Mouse (Mus musculus) forebrain, embryonic 12.5 days (tissue): ENCODE results near the gene Slc17a4. TPM values are rescaled to one million over a fixed set of nuclear protein-coding genes. Genes with fewer than 3 reads are reported as not detected.

ENCODE experiments used
- ATAC-seq: fragments of 200-750 bp; cut with Nextera tagmentation; 2 replicates; pipeline ENCODE4 v1.8.0; 2017; ENCODE audit warnings: moderate TSS enrichment; ENCODE audit not compliant: low FRiP score
- H3K27ac ChIP-seq: fragments of 300-500 bp; sonication (generic); 2 replicates; pipeline ENCODE4 v1.5.1; 2016; ENCODE audit warnings: mild to moderate bottlenecking
- H3K27me3 ChIP-seq: fragments of 300-500 bp; sonication (generic); 2 replicates; pipeline ENCODE4 v1.6.1; 2016; ENCODE audit warnings: mild to moderate bottlenecking
- H3K36me3 ChIP-seq: fragments of 300-500 bp; sonication (generic); replicated peaks from 2 replicates; pipeline ENCODE4 v1.6.1; 2016; ENCODE audit warnings: mild to moderate bottlenecking
- H3K4me1 ChIP-seq: fragments of 300-500 bp; sonication (generic); 2 replicates; pipeline ENCODE4 v1.6.1; 2016
- H3K4me2 ChIP-seq: fragments of 300-500 bp; sonication (generic); 2 replicates; pipeline ENCODE4 v1.6.1; 2016; ENCODE audit warnings: mild to moderate bottlenecking, moderate library complexity
- H3K4me3 ChIP-seq: fragments of 300-500 bp; sonication (generic); replicated peaks from 2 replicates; pipeline ENCODE4 v1.5.1; 2016; ENCODE audit warnings: mild to moderate bottlenecking
- H3K9ac ChIP-seq: fragments of 300-500 bp; sonication (generic); 2 replicates; pipeline ENCODE4 v1.6.1; 2016; ENCODE audit warnings: mild to moderate bottlenecking
- H3K9me3 ChIP-seq: fragments of 300-500 bp; sonication (generic); 2 replicates; pipeline ENCODE4 v1.6.1; 2016
- WGBS: fragments of 180-500 bp; shearing (Covaris S2); methylation state at CpG from one replicate; pipeline ENCODE4 v1.1.7; 2016; 5-methylcytosine and 5-hydroxymethylcytosine counted together
- polyA plus RNA-seq: library from polyadenylated mRNA; unstranded; fragments of >200 nt; fragmentation: Nextera tagmentation; extraction: Ambion mirVana; gene quantifications from 2 replicates; pipeline ENCODE4 v1.2.1, GENCODE M21; 2016

Gene Slc17a4
- polyA plus RNA-seq, 1 experiment from 2014 or later: not detected

GRCm38 (mm10) chr13:23928637-23929036 lies 13.8 kb upstream of the Slc17a4 start:
- WGBS: 72% methylated on average over 3 of the region's 3 CpGs
- no peaks in the 10 kb centered on the region for H3K27me3 ChIP-seq
- ATAC-seq: no peak

GRCm38 (mm10) chr13:23925792-23926191 lies 11.0 kb upstream of the Slc17a4 start:
- Histone ChIP-seq H3K4me2 (no peak overlapping the region), H3K36me3 (no peaks in the 10 kb centered on the region), H3K4me3 (no peak overlapping the region), H3K4me1 (no peaks in the 10 kb centered on the region), H3K9me3 (no peaks in the 10 kb centered on the region), H3K27ac (no peak overlapping the region), H3K9ac (no peak overlapping the region), H3K27me3 (no peaks in the 10 kb centered on the region)
- no peak for ATAC-seq
- WGBS: 58% methylated on average over 2 of the region's 2 CpGs

More at GRCm38 (mm10) chr13:23928637-23929036, 13.8 kb upstream of the Slc17a4 start:
- Histone ChIP-seq H3K9ac (no peak overlapping the region), H3K4me3 (no peak overlapping the region), H3K36me3 (no peaks in the 10 kb centered on the region), H3K9me3 (no peaks in the 10 kb centered on the region), H3K27ac (no peak overlapping the region), H3K4me2 (no peak overlapping the region), H3K4me1 (no peaks in the 10 kb centered on the region)

- no peak for ATAC-seq
- no peak overlapping the region for H3K27ac ChIP-seq
- H3K9ac ChIP-seq: no peak overlapping the region
- no peaks in the 10 kb centered on the region for H3K36me3 ChIP-seq
- H3K4me3 ChIP-seq: no peak overlapping the region
- no peaks in the 10 kb centered on the region for H3K27me3 ChIP-seq
- WGBS: 80% methylated on average over 4 of the region's 4 CpGs
- no peaks in the 10 kb centered on the region for H3K9me3 ChIP-seq
- no peaks in the 10 kb centered on the region for H3K4me1 ChIP-seq
- H3K4me2 ChIP-seq: no peak overlapping the region
These were observed 2.9 kb upstream of the Slc17a4 start for GRCm38 (mm10) chr13:23917674-23918073.

- Histone ChIP-seq H3K4me1 (no peaks in the 10 kb centered on the region), H3K36me3 (no peaks in the 10 kb centered on the region), H3K4me3 (no peak overlapping the region), H3K27ac (no peak overlapping the region), H3K9ac (no peak overlapping the region), H3K9me3 (no peaks in the 10 kb centered on the region), H3K4me2 (no peak overlapping the region), H3K27me3 (no peaks in the 10 kb centered on the region)
- 96% methylated on average over 1 of the region's 1 CpGs for WGBS
- no peak for ATAC-seq
These were observed 1.3 kb upstream of the Slc17a4 start for GRCm38 (mm10) chr13:23916132-23916531.

GRCm38 (mm10) chr13:23913791-23914306 lies 960 bp downstream of the Slc17a4 start:
- 66% methylated on average over 6 of the region's 6 CpGs for WGBS
- Histone ChIP-seq H3K27ac (no peak overlapping the region), H3K9ac (no peak overlapping the region), H3K36me3 (no peaks in the 10 kb centered on the region), H3K4me2 (no peak overlapping the region), H3K27me3 (no peaks in the 10 kb centered on the region), H3K4me3 (no peak overlapping the region), H3K9me3 (no peaks in the 10 kb centered on the region), H3K4me1 (no peaks in the 10 kb centered on the region)
- no peak for ATAC-seq

GRCm38 (mm10) chr13:23911335-23911734 lies 3.5 kb downstream of the Slc17a4 start:
- Histone ChIP-seq H3K4me1 (no peaks in the 10 kb centered on the region), H3K36me3 (no peaks in the 10 kb centered on the region), H3K4me2 (no peak overlapping the region), H3K27ac (no peak overlapping the region), H3K9ac (no peak overlapping the region), H3K9me3 (no peaks in the 10 kb centered on the region), H3K27me3 (no peaks in the 10 kb centered on the region), H3K4me3 (no peak overlapping the region)
- ATAC-seq: no peak
- WGBS: 94% methylated on average over 5 of the region's 5 CpGs

DNA sequence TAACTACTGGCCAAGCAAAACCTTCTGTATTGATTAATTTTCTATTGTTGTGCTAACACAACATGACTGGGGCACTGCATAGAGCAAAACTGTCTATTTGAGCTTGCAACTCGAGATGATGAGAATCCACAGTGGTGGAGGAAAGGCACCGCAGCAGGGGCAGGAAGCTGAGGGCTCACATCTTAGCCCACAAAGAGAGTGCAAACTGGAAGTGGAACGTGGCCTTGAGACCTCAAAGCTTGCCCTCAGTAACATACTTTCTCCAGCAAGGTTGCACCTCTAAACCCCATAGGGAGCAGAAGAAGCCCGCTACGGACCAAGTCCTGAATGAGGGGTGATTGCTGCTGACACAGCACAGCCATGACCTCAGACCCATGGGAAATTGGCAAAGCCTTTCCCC lies 4.7 kb downstream of the Slc17a4 start:
- Histone ChIP-seq H3K27me3 (no peaks in the 10 kb centered on the region), H3K27ac (no peak overlapping the region), H3K9me3 (no peaks in the 10 kb centered on the region), H3K9ac (no peak overlapping the region), H3K36me3 (no peaks in the 10 kb centered on the region), H3K4me3 (no peak overlapping the region), H3K4me1 (no peaks in the 10 kb centered on the region), H3K4me2 (no peak overlapping the region)
- WGBS: 85% methylated on average over 5 of the region's 5 CpGs
- ATAC-seq: no peak

- H3K36me3 ChIP-seq: no peaks in the 10 kb centered on the region
- no peak for ATAC-seq
- no peak overlapping the region for H3K4me2 ChIP-seq
- WGBS: 94% methylated on average over 5 of the region's 5 CpGs
- no peak overlapping the region for H3K4me3 ChIP-seq
- no peaks in the 10 kb centered on the region for H3K9me3 ChIP-seq
- H3K4me1 ChIP-seq: no peaks in the 10 kb centered on the region
- H3K27me3 ChIP-seq: no peaks in the 10 kb centered on the region
- no peak overlapping the region for H3K9ac ChIP-seq
- H3K27ac ChIP-seq: no peak overlapping the region
These were observed 7.9 kb downstream of the Slc17a4 start for GRCm38 (mm10) chr13:23906906-23907305.

DNA sequence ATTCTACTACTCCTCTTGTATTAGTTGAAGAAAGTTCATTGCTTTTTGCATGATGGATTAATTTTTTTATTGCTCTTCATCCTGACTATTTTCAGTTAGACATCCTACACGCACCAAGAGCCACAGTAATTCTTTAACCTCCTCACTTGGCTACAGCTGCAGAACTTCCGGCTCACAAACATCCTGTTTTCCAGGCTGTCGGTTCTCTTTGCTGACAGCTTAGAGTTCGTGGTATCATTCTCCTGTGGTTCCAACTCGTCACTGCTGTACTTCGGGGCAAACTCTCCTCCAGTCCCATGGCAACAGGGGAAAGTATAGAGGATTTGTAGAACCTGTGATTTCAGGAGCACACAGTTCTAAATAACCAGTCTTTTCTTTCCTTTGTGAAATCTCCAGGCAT lies 16.6 kb downstream of the Slc17a4 start:
- Histone ChIP-seq H3K9me3 (no peaks in the 10 kb centered on the region), H3K4me2 (no peak overlapping the region), H3K27ac (no peak overlapping the region), H3K4me3 (no peak overlapping the region), H3K36me3 (no peaks in the 10 kb centered on the region), H3K9ac (no peak overlapping the region), H3K4me1 (peaks cover 7% of the 10 kb centered on the region; the same call in 1 of the 2 replicates), H3K27me3 (no peaks in the 10 kb centered on the region)
- WGBS: 58% methylated on average over 6 of the region's 6 CpGs
- no peak for ATAC-seq

GRCm38 (mm10) chr13:23893269-23893593 lies 21.6 kb downstream of the Slc17a4 start:
- Histone ChIP-seq H3K36me3 (no peaks in the 10 kb centered on the region), H3K27me3 (no peaks in the 10 kb centered on the region), H3K27ac (no peak overlapping the region), H3K4me1 (peaks cover 15% of the 10 kb centered on the region), H3K9me3 (no peaks in the 10 kb centered on the region), H3K4me2 (no peak overlapping the region), H3K4me3 (no peak overlapping the region), H3K9ac (no peak overlapping the region)
- 11% methylated on average over 4 of the region's 4 CpGs for WGBS
- 0 out of 2 replicates have a peak, but pooled peaks have one; percentile 53 for ATAC-seq

DNA sequence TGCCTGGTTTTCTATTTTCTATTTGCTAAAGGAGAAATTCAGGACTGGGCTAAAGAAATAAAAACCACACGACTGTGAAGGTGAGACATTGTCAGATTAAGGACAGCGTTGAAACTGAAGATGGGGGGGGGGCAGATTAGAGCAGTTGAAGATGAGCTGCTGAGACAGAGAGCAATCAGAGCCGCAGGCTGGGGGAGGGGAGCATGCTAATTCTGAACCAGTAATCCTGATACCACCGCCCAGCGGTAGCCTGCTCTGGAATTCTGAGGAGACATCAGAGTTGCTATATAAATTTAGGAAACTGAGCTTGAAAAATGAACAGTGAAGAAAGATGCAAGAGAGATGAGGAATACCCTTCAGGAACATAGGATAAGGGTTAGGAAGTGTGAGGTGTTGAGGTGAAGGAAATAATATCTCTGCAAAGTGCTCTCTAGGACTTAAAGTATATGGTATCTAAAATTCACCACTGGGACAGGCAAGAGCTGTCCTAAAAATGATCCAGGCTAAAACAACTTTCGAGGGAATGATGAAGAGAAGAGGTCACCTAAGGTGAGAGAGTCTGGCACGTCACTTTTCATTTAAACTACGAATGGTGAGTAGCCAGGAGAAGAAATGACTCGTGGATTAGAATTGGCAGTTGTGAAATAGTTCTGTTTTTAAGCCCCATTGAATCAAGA lies 22.1 kb downstream of the Slc17a4 start:
- Histone ChIP-seq H3K9ac (no peak overlapping the region), H3K4me2 (no peak overlapping the region), H3K27ac (no peak overlapping the region), H3K4me1 (peaks cover 15% of the 10 kb centered on the region), H3K27me3 (no peaks in the 10 kb centered on the region), H3K9me3 (no peaks in the 10 kb centered on the region), H3K36me3 (no peaks in the 10 kb centered on the region), H3K4me3 (no peak overlapping the region)
- WGBS: 17% methylated on average over 9 of the region's 9 CpGs
- ATAC-seq: no peak

DNA sequence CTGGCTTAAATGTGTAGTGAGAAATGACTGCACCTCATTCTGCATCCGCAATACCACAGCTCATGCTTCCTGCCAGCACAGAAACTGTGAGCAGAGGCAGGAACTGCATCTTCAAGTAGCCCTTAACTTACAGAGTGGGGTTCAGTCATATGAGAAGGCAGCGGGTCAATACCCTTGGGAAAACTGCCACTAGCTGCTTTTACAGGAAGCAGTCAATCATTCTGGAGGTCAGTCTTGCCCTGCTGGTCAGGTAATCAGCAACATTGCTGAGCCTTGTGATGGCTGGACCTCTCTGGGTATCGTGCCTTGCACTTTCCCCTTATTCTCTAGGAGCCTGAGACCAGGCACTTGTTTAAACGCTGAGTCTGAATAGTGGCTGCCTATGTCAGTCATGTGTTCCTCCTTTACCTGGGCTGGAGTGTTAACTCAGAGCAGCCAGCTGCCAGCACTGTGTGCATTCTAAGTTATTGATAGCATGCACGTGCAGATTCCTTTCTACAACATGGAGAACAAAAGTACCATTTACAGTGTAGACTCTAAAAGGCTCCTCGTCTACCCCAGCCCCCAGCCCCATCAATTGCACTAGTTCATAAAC lies 25.7 kb downstream of the Slc17a4 start:
- Histone ChIP-seq H3K4me1 (peaks cover 15% of the 10 kb centered on the region), H3K27me3 (no peaks in the 10 kb centered on the region), H3K9ac (no peak overlapping the region), H3K27ac (no peak overlapping the region), H3K4me2 (no peak overlapping the region), H3K9me3 (no peaks in the 10 kb centered on the region), H3K36me3 (no peaks in the 10 kb centered on the region), H3K4me3 (no peak overlapping the region)
- WGBS: 75% methylated on average over 6 of the region's 6 CpGs
- no peak for ATAC-seq
